Comparison of ENCODE assay signal across 7 mouse cellular contexts in the genomic region with DNA sequence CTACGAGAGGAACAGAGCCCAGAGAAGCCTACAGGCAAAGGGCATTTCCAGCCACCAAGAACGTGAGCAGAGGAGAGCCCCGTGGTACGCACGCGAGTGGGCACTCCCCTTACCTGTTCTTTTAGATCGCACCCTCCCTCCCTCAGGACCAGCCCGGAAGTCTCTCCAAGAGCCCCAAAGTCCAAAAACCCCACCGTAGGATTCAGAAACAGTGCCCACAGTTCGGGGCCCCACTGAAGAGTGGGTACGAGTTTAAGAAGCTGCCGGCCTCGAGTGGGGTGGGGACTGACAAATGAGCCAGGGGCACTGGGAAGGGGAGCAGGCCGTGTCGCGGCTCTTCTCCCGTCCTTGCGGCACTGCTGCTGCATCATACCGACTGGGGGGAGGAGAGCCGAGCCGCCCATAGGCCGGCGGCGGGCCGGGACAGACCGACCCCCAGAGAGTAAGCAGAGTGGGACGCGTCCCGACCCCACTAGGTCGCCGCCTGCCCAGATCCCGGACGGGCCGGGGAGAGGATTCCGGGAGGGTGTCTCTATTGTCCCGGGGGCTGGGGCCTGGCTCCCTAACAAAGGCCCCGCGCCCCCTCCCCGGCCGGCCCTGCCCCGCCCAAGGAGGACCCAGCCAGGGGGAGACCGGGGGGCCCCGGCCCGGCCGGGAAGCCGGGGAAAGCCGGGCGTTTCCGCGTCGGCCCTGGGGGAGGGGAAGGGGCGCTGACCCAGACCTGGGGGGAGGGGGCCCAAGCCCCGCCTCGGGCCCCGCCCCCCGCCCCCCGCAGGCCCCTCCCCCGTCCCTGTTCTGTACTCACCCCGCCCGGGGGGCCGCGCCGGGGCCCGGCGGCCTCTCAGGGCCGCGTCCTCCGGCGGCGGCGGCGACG. TPM values are rescaled to one million over a fixed set of nuclear protein-coding genes. Genes with fewer than 3 reads are reported as not detected.
DNase-seq lines count a peak whose midpoint lies in the region; ATAC-seq and TF ChIP-seq lines count a peak whose summit lies in the region.

No protein-coding gene starts in this region.

- peak; percentile 69 for DNase-seq in CD4-positive, CD25-positive, alpha-beta regulatory T cell, adult 2 months (ENCODE audit: low read depth, low spot score)
- peak; percentile 80 for DNase-seq in NIH3T3 (ENCODE audit: low read depth)
- peak; percentile 70 to 75 for DNase-seq in heart, postnatal 14 days
- peak; percentile 69 for DNase-seq in limb, embryonic 14.5 days (ENCODE audit: low spot score)
- peak; percentile 71 to 72 for DNase-seq in thymus, postnatal 10 days (ENCODE audit: low spot score in 2 of 2)

- no peaks in the 10 kb centered on the region for H3K9me3 ChIP-seq in embryonic facial prominence, embryonic 12.5 days
- no peaks in the 10 kb centered on the region for H3K9me3 ChIP-seq in limb, embryonic 14.5 days (ENCODE audit: control insufficient read depth, low read length)
- H3K9me3 ChIP-seq in midbrain, embryonic 15.5 days: no peaks in the 10 kb centered on the region

- no peaks in the 10 kb centered on the region for H3K27me3 ChIP-seq in embryonic facial prominence, embryonic 12.5 days
- H3K27me3 ChIP-seq in limb, embryonic 14.5 days (ENCODE audit: control insufficient read depth, insufficient read depth, low read length): no peaks in the 10 kb centered on the region
- H3K27me3 ChIP-seq in midbrain, embryonic 15.5 days (replicated peaks): no peaks in the 10 kb centered on the region

- H3K27ac ChIP-seq in embryonic facial prominence, embryonic 12.5 days: peak overlapping the region; percentile 99
- peak overlapping the region; percentile 99 for H3K27ac ChIP-seq in limb, embryonic 14.5 days (replicated peaks; ENCODE audit: low read depth, low read length)
- peak overlapping the region; percentile 92 for H3K27ac ChIP-seq in midbrain, embryonic 15.5 days

- H3K9ac ChIP-seq in embryonic facial prominence, embryonic 12.5 days: peak overlapping the region; percentile 90
- peak overlapping the region; percentile 91 for H3K9ac ChIP-seq in limb, embryonic 14.5 days (ENCODE audit: low read depth, low read length, severe bottlenecking)
- peak overlapping the region; percentile 92 for H3K9ac ChIP-seq in midbrain, embryonic 15.5 days

- peak overlapping the region; percentile 86 for H3K4me2 ChIP-seq in embryonic facial prominence, embryonic 12.5 days (replicated peaks)
- peak overlapping the region; percentile 77 for H3K4me2 ChIP-seq in limb, embryonic 14.5 days (replicated peaks; ENCODE audit: low read depth, low read length, severe bottlenecking)
- H3K4me2 ChIP-seq in midbrain, embryonic 15.5 days: peak overlapping the region; percentile 94

- TF ChIP-seq POLR2A in limb, embryonic 14.5 days (IDR thresholded peaks at IDR 0.05; ENCODE audit: borderline replicate concordance, extremely low read depth, insufficient read depth, insufficient read length): 0 out of 2 replicates have a peak, but pooled peaks have one; percentile 44

- intact Hi-C loops in heart, postnatal 14 days (cut with DNase I): loop anchor here (2.0 kb wide), 1 partner anchor 113 kb away; no protein-coding TSS in a partner anchor

- peak; percentile 42; the same call in 1 of the 2 replicates for ATAC-seq in embryonic facial prominence, embryonic 12.5 days (ENCODE audit: insufficient number of reproducible peaks, insufficient read depth, low FRiP score, low TSS enrichment)
- peak; percentile 41 for ATAC-seq in limb, embryonic 14.5 days (ENCODE audit: low FRiP score, low read depth)
- ATAC-seq in midbrain, embryonic 15.5 days (replicated peaks): peak; percentile 28

- H3K36me3 ChIP-seq in embryonic facial prominence, embryonic 12.5 days: peaks cover 39% of the 10 kb centered on the region
- H3K36me3 ChIP-seq in limb, embryonic 14.5 days (ENCODE audit: control insufficient read depth, insufficient read depth, low read length): peaks cover 34% of the 10 kb centered on the region
- H3K36me3 ChIP-seq in midbrain, embryonic 15.5 days (replicated peaks): peaks cover 12% of the 10 kb centered on the region

- 1% methylated on average over 72 of the region's 73 CpGs for WGBS in embryonic facial prominence, embryonic 12.5 days
- under 1% methylated on average over 35 of the region's 73 CpGs for WGBS in limb, embryonic 14.5 days
- WGBS in midbrain, embryonic 15.5 days: under 1% methylated on average over 50 of the region's 73 CpGs

- H3K4me3 ChIP-seq in embryonic facial prominence, embryonic 12.5 days: peak overlapping the region; percentile 91
- peak overlapping the region; percentile 89 for H3K4me3 ChIP-seq in limb, embryonic 14.5 days (replicated peaks; ENCODE audit: low read length)
- H3K4me3 ChIP-seq in midbrain, embryonic 15.5 days: peak overlapping the region; percentile 87

- peaks cover 24% of the 10 kb centered on the region for H3K4me1 ChIP-seq in embryonic facial prominence, embryonic 12.5 days
- H3K4me1 ChIP-seq in limb, embryonic 14.5 days (ENCODE audit: control insufficient read depth, insufficient read depth, low read length): peaks cover 13% of the 10 kb centered on the region; the same call in 1 of the 2 replicates
- peaks cover 27% of the 10 kb centered on the region for H3K4me1 ChIP-seq in midbrain, embryonic 15.5 days

RNA-seq across cellular contexts. Expression of a gene that starts 0.6 kb away (rescaled TPM):
- 25.0 and 26.1 TPM in 2 replicates for polyA plus RNA-seq in embryonic facial prominence, embryonic 12.5 days (2016; fragmentation: Nextera tagmentation; extraction: Ambion mirVana)
- 10 to 100 TPM; 26.5 to 29.5 TPM for total RNA-seq in heart, postnatal 14 days (2021)
- 72.1 and 84.0 TPM in 2 replicates for polyA plus RNA-seq in limb, embryonic 14.5 days (2012; rRNA removed)
- polyA plus RNA-seq in limb, embryonic 14.5 days (2014; fragmentation: Nextera tagmentation; extraction: Ambion mirVana): 21.0 and 23.1 TPM in 2 replicates
- 31.6 and 31.8 TPM in 2 replicates for polyA plus RNA-seq in midbrain, embryonic 15.5 days (2015; fragmentation: Nextera tagmentation; extraction: Ambion mirVana)

RNA-seq across cellular contexts. Expression of a gene that starts 11.1 kb away (rescaled TPM):
- polyA plus RNA-seq in embryonic facial prominence, embryonic 12.5 days (2016; fragmentation: Nextera tagmentation; extraction: Ambion mirVana): 48.9 and 53.6 TPM in 2 replicates
- total RNA-seq in heart, postnatal 14 days (2021): 10 to 100 TPM; 26.6 TPM
- 59.9 and 68.6 TPM in 2 replicates for polyA plus RNA-seq in limb, embryonic 14.5 days (2012; rRNA removed)
- polyA plus RNA-seq in limb, embryonic 14.5 days (2014; fragmentation: Nextera tagmentation; extraction: Ambion mirVana): 52.6 and 53.5 TPM in 2 replicates
- polyA plus RNA-seq in midbrain, embryonic 15.5 days (2015; fragmentation: Nextera tagmentation; extraction: Ambion mirVana): 82.3 and 84.4 TPM in 2 replicates

RNA-seq across cellular contexts. Expression of a gene that starts 23.7 kb away (rescaled TPM):
- 103 and 114 TPM in 2 replicates for polyA plus RNA-seq in embryonic facial prominence, embryonic 12.5 days (2016; fragmentation: Nextera tagmentation; extraction: Ambion mirVana)
- total RNA-seq in heart, postnatal 14 days (2021): 10 to 100 TPM; 60.1 to 69.7 TPM
- polyA plus RNA-seq in limb, embryonic 14.5 days (2012; rRNA removed): 61.0 and 81.3 TPM in 2 replicates
- polyA plus RNA-seq in limb, embryonic 14.5 days (2014; fragmentation: Nextera tagmentation; extraction: Ambion mirVana): 79.7 and 89.4 TPM in 2 replicates
- 82.8 and 83.9 TPM in 2 replicates for polyA plus RNA-seq in midbrain, embryonic 15.5 days (2015; fragmentation: Nextera tagmentation; extraction: Ambion mirVana)

RNA-seq across cellular contexts. Expression of a gene that starts 27.3 kb away (rescaled TPM):
- 0.10 and 0.18 TPM in 2 replicates for polyA plus RNA-seq in embryonic facial prominence, embryonic 12.5 days (2016; fragmentation: Nextera tagmentation; extraction: Ambion mirVana)
- total RNA-seq in heart, postnatal 14 days (2021): under 1 TPM; 0.61 to 0.62 TPM
- polyA plus RNA-seq in limb, embryonic 14.5 days (2012; rRNA removed): 2.2 and 2.8 TPM in 2 replicates
- 0.25 and 0.48 TPM in 2 replicates for polyA plus RNA-seq in limb, embryonic 14.5 days (2014; fragmentation: Nextera tagmentation; extraction: Ambion mirVana)
- 0.05 TPM in 1 of 2 replicates, not detected in the other for polyA plus RNA-seq in midbrain, embryonic 15.5 days (2015; fragmentation: Nextera tagmentation; extraction: Ambion mirVana)

RNA-seq across cellular contexts. Expression of a gene that starts 47.2 kb away (rescaled TPM):
- 20.6 and 21.7 TPM in 2 replicates for polyA plus RNA-seq in embryonic facial prominence, embryonic 12.5 days (2016; fragmentation: Nextera tagmentation; extraction: Ambion mirVana)
- total RNA-seq in heart, postnatal 14 days (2021): under 1 TPM; 0.74 to 0.83 TPM
- 14.2 and 15.4 TPM in 2 replicates for polyA plus RNA-seq in limb, embryonic 14.5 days (2012; rRNA removed)
- 11.8 and 11.9 TPM in 2 replicates for polyA plus RNA-seq in limb, embryonic 14.5 days (2014; fragmentation: Nextera tagmentation; extraction: Ambion mirVana)
- polyA plus RNA-seq in midbrain, embryonic 15.5 days (2015; fragmentation: Nextera tagmentation; extraction: Ambion mirVana): 2.2 and 2.5 TPM in 2 replicates

Comparison
In these comparisons a context has a peak if more than half of its experiments do, and no peak if none do; other contexts are left out.
1. Peak in every context shown above with its lines: DNase-seq, ATAC-seq, H3K4me3 ChIP-seq and H3K27ac ChIP-seq.